Mouse (Mus musculus) subcutaneous adipose tissue, adult 2 months (tissue): Measurements from ENCODE around the gene 1700019D03Rik. TPM values are rescaled to one million over a fixed set of nuclear protein-coding genes. Genes with fewer than 3 reads are reported as not detected.

Source experiments
- polyA plus RNA-seq: library from polyadenylated mRNA; depleted of rRNA; stranded (reverse); fragments of >200 nt; gene quantifications from 2 replicates; pipeline ENCODE4 v1.2.3, GENCODE M21; 2012; ENCODE audit warnings: low replicate concordance; rRNA removed

Gene 1700019D03Rik
- polyA plus RNA-seq, result 2.7 and 3.2 TPM in 2 replicates

GRCm38 (mm10) chr1:53020079-53020478 is at the start of gene 1700019D03Rik:
1700019D03Rik (minus strand) TSS chr1:53020179.

GRCm38 (mm10) chr1:53061340-53061739 is 41.4 kb upstream of the 1700019D03Rik start, which contains the start of gene Mstn:
Mstn (plus strand) TSS chr1:53061640.

Other genes starting within 250 kb of the 1700019D03Rik start
- gene Inpp1, start 202.5 kb downstream of the 1700019D03Rik start, polyA plus RNA-seq, result 14.9 and 22.5 TPM in 2 replicates
- 71.9 and 165 TPM in 2 replicates for gene Hibch, start 175.2 kb downstream of the 1700019D03Rik start, polyA plus RNA-seq
- 0.04 and 0.21 TPM in 2 replicates for gene Mstn, start 41.5 kb upstream of the 1700019D03Rik start, polyA plus RNA-seq
- not detected in 2 replicates for gene 1700019A02Rik, start 167.5 kb upstream of the 1700019D03Rik start, polyA plus RNA-seq